Mouse (Mus musculus): ENCODE data around the gene Tmem252.

Gene Tmem252

GRCm38 (mm10) chr19:24673762-24674161 lies at the start of gene Tmem252:
Gene Tmem252, plus strand, starts transcription at chr19:24674008.
- DNase-seq, result no peak

DNA sequence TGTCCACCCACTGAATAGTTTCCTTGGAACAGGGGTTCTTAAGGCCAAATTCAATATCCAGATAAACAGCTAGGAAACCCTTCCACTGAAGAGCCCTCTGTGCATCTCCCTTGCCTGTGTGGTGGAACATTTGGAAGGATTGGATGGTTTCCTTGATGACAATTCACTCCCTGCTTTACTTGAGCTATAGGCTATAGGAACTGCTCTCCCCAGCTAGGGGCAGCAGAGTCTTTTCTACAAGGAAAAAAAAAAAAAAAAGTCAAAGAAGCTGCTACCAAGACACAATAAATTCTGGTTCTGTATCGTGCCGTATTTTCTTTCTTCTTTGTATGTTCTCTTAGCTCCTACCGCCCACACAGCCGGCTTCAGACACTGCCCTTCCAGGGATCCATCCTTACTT lies 45.8 kb upstream of the Tmem252 start:
- no peak for DNase-seq

DNA sequence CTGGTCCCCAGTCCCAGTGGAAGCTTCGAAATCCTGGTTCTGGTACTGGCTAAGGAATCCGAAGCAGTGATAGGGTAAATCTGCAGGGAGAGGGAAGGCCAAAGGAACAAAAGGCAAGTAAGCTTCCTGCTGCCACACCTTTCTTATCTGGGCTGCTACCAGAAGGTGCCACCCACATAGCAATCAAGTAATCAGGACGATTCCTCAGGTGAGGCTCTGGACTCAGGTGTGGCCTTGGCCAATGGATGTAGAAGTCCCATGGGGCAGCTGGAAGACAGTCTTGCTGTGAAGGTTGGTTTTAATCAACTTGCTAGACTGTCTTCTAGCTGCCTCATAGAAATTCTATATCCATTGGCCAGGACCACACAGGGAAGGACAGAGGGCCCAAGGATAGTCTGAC lies 40.8 kb upstream of the Tmem252 start:
- no peak for DNase-seq

- peak; percentile 63 to 64 for DNase-seq
Measured at GRCm38 (mm10) chr19:24634602-24635001, 39.2 kb upstream of the Tmem252 start.

DNA sequence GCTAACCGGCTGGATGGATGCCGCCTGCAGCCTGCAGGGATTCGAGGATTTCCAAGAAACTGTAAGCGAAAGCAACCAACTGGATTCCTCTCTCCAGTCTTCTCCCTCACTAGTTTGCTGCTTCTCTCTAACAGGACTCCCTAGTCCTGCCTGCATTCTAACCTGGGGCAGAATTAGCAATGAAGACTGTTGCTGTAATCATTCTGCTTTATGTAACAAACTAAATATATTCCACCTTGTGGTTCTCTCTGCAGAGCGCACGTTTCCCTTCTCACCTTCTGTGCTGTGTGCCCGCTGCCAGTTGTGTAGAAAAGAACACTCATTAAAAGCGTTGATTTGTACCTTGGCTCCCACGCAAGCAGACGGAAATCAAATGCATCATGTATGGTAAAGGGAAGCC lies 37.2 kb upstream of the Tmem252 start:
- no peak for DNase-seq

GRCm38 (mm10) chr19:24637988-24638387 lies 35.8 kb upstream of the Tmem252 start:
- DNase-seq, result no peak

- no peak for DNase-seq
Measured at GRCm38 (mm10) chr19:24640982-24641381, 32.8 kb upstream of the Tmem252 start.

GRCm38 (mm10) chr19:24644971-24645370 lies 28.8 kb upstream of the Tmem252 start:
- DNase-seq, result no peak

- DNase-seq, result no peak
Measured at GRCm38 (mm10) chr19:24646162-24646829, 27.5 kb upstream of the Tmem252 start.

DNA sequence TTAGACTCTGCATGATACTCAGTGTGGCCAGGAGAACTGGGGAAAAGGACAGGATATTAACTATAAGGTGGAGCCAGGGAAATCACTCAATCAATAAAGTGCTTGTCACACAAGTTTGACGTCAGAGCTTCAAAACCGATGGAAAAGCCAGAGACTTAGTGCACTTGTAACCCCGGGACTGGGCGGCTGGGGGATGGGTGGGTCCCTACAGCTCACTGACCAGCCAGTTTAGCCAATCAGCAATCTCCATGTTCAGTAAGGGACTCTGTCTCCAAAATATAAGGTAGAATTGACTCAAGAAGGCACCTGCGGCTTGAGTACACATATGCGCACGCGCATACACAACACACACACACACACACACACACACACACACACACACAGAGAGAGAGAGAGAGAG lies 25.8 kb upstream of the Tmem252 start:
- DNase-seq, result no peak

GRCm38 (mm10) chr19:24650428-24650827 lies 23.4 kb upstream of the Tmem252 start:
- no peak for DNase-seq

GRCm38 (mm10) chr19:24651595-24651994 lies 22.2 kb upstream of the Tmem252 start:
- DNase-seq, result no peak

- no peak for DNase-seq
Measured at GRCm38 (mm10) chr19:24652342-24653019, 21.3 kb upstream of the Tmem252 start.

- no peak for DNase-seq
Measured at GRCm38 (mm10) chr19:24653230-24653799, 20.5 kb upstream of the Tmem252 start.

GRCm38 (mm10) chr19:24656981-24657380 lies 16.8 kb upstream of the Tmem252 start:
- DNase-seq, result no peak

DNA sequence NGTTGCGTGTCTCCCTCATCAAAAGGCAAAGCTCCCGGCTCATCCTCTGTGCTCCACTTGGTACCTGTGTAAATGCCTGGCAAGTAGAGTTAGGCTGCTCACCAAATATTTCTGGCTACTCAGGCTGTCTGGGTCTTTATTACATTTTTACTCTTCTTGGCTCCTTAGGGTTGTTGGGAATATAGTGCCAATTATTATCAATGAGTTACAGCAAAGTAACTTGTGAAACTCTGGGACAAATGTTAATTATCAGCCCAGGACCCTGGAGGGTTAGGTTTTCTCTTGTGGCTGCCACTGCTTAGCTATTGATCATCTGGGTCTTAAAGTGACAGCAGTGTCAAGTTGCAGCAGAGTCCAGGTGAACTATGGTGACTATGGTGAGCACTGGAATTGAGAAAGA lies 11.5 kb upstream of the Tmem252 start:
- DNase-seq, result no peak

- no peak for DNase-seq
Measured at GRCm38 (mm10) chr19:24665771-24666170, 8.0 kb upstream of the Tmem252 start.

- no peak for DNase-seq
Measured at GRCm38 (mm10) chr19:24667527-24667926, 6.3 kb upstream of the Tmem252 start.

DNA sequence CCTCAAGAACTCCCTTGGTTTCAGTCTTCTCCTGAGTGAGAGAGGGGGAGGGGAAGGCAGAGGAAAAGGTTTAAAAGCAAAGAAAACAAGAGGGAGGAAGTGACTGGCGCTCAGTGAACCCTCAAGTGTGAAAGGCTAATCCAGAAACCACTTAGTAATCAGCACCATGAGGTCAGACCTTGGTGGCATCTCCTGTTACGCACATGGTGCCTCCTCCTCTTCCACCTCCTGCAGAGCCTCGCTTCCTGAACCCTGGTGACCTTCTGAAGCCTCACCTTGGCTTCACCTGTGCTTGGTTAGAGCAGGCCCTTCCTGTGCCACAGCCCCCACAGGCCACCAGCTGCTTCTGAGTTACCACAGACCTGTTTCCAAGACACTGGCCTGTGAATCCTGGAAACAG lies 2.2 kb upstream of the Tmem252 start:
- DNase-seq, result no peak

GRCm38 (mm10) chr19:24672366-24672960 lies 1.3 kb upstream of the Tmem252 start:
- no peak for DNase-seq

DNA sequence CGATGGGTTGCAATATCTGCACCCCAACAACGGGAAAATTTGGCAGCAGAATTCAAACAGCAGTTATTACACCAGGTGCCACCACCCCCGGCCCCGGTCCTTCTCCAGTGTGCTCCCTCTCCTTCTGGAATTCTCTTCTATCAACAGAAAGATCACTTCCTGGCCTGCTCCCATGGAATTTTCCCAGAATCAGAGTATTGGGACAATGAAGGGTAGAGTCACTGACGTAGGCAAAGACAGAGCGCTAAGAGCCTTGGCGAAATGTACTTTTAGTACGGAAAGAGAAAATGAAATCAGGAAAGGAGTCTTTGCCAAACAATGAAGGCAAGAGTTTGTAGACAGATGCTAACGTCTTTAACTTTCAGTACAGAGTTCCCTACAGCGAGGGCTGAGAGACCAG lies 477 bp upstream of the Tmem252 start:
- DNase-seq, result no peak

- no peak for DNase-seq
Measured at GRCm38 (mm10) chr19:24676429-24676828, 2.6 kb downstream of the Tmem252 start.

- DNase-seq, result no peak
Measured at GRCm38 (mm10) chr19:24677242-24677984, 3.6 kb downstream of the Tmem252 start.

Measured in cerebellum, postnatal 36 days (tissue).